Mouse (Mus musculus) megakaryocyte, embryonic 14.5 days (primary cell): Measurements from ENCODE around the gene Klhdc8a.

Source experiments
- FLI1 ChIP-seq: IDR thresholded peaks from 2 replicates; pipeline ENCODE4 v1.6.1; 2012; ENCODE audit warnings: low read length, inconsistent platforms, mixed read lengths
- GATA1 ChIP-seq: IDR thresholded peaks from 3 replicates; pipeline ENCODE4 v1.6.1; 2012; ENCODE audit warnings: mixed read lengths, low read length, inconsistent platforms, borderline replicate concordance

GRCm38 (mm10) chr1:132301242-132301641 is 2.8 kb downstream of the Klhdc8a start:
- TF ChIP-seq FLI1 = no peak
- no peak for TF ChIP-seq GATA1
